Mouse (Mus musculus): ENCODE data around the gene Neu2. TPM values are rescaled to one million over a fixed set of nuclear protein-coding genes. Genes with fewer than 3 reads are reported as not detected.

Gene Neu2
- polyA plus RNA-seq, 1 experiment: 0.29 TPM

GRCm38 (mm10) chr1:87639724-87640123 lies 130.0 kb downstream of the Neu2 start:
- peaks cover 18% of the 10 kb centered on the region for H3K36me3 ChIP-seq (ENCODE audit: control insufficient read depth, insufficient read depth, low read length)
- TF ChIP-seq CTCF (IDR thresholded peaks at IDR 0.05; ENCODE audit: extremely low read depth, insufficient read depth, insufficient read length, insufficient replicate concordance) (no peak), POLR2A (IDR thresholded peaks at IDR 0.05; ENCODE audit: low read depth, low read length) (no peak)
- H3K27me3 ChIP-seq (ENCODE audit: control insufficient read depth, insufficient read depth, low read length): no peaks in the 10 kb centered on the region
- H3K4me1 ChIP-seq (ENCODE audit: control insufficient read depth, insufficient read depth, insufficient read length): peaks cover 45% of the 10 kb centered on the region
- H3K27ac ChIP-seq (ENCODE audit: insufficient read depth, low read length): peak overlapping the region; percentile 91
- no peak overlapping the region for H3K4me3 ChIP-seq (ENCODE audit: extremely low read depth, insufficient read depth, insufficient read length)
- no peak for DNase-seq (ENCODE audit: low read depth in 1 of 2, low spot score in 2 of 2)
- WGBS: 39% methylated on average over 8 of the region's 8 CpGs

- 8% methylated on average over 17 of the region's 17 CpGs for WGBS
- Histone ChIP-seq H3K36me3 (ENCODE audit: control insufficient read depth, insufficient read depth, low read length) (peaks cover 15% of the 10 kb centered on the region), H3K27ac (ENCODE audit: insufficient read depth, low read length) (peak overlapping the region; percentile 91), H3K4me1 (ENCODE audit: control insufficient read depth, insufficient read depth, insufficient read length) (peaks cover 44% of the 10 kb centered on the region), H3K4me3 (ENCODE audit: extremely low read depth, insufficient read depth, insufficient read length) (no peak overlapping the region), H3K27me3 (ENCODE audit: control insufficient read depth, insufficient read depth, low read length) (no peaks in the 10 kb centered on the region)
- no peak for TF ChIP-seq POLR2A (IDR thresholded peaks at IDR 0.05; ENCODE audit: low read depth, low read length)
- TF ChIP-seq CTCF (IDR thresholded peaks at IDR 0.05; ENCODE audit: extremely low read depth, insufficient read depth, insufficient read length, insufficient replicate concordance): no peak
- peak in 1 of 2 experiments; percentile 41 for DNase-seq (ENCODE audit: low read depth in 1 of 2, low spot score in 2 of 2)
Observed at GRCm38 (mm10) chr1:87640165-87640661, 130.5 kb downstream of the Neu2 start.

DNA sequence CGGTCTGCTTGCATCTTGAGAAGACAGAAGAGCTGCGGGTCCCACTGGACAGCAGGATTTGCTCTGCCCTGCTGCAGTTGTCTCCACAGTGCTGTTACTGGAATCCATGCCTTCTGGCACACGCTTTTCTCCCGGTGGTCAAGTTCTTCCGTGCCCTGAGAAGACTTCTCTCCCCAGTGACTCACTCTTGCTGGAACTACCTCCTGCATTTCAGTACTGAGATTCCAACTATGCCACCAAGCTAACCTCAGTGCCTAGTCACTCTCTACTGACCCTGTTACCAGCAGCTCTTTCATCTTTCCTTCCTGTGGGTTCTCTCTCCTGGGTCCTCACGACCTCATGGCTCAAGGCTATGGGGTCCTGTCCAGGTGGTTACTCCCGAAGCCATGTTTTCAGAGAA lies 133.3 kb downstream of the Neu2 start:
- H3K36me3 ChIP-seq (ENCODE audit: control insufficient read depth, insufficient read depth, low read length): peaks cover 15% of the 10 kb centered on the region
- H3K27ac ChIP-seq (ENCODE audit: insufficient read depth, low read length): no peak overlapping the region
- H3K4me1 ChIP-seq (ENCODE audit: control insufficient read depth, insufficient read depth, insufficient read length): peaks cover 30% of the 10 kb centered on the region
- no peak overlapping the region for H3K4me3 ChIP-seq (ENCODE audit: extremely low read depth, insufficient read depth, insufficient read length)
- WGBS: 77% methylated on average over 7 of the region's 7 CpGs
- H3K27me3 ChIP-seq (ENCODE audit: control insufficient read depth, insufficient read depth, low read length): no peaks in the 10 kb centered on the region
- TF ChIP-seq CTCF (IDR thresholded peaks at IDR 0.05; ENCODE audit: extremely low read depth, insufficient read depth, insufficient read length, insufficient replicate concordance) (no peak), POLR2A (IDR thresholded peaks at IDR 0.05; ENCODE audit: low read depth, low read length) (no peak)
- no peak for DNase-seq (ENCODE audit: low read depth in 1 of 2, low spot score in 2 of 2)

DNA sequence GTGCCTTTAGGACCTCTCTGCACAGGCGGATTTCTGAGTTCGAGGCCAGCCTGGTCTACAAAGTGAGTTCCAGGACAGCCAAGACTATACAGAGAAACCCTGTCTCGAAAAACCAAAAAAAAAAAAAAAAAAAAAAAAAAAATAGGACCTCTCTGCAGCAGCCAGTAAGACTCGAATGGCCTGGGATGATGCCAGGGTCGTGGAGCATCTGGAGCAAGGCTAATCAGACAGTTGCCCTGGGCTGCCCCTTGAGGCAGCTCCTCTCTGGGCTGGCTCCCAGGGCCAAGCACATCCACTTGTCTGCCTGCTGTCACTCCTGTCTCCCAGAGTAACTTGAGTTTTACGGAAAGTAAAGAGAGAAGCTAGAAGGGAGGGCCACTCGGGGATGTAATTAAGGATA lies 135.4 kb downstream of the Neu2 start:
- Histone ChIP-seq H3K4me3 (ENCODE audit: extremely low read depth, insufficient read depth, insufficient read length) (no peak overlapping the region), H3K27ac (ENCODE audit: insufficient read depth, low read length) (no peak overlapping the region), H3K27me3 (ENCODE audit: control insufficient read depth, insufficient read depth, low read length) (no peaks in the 10 kb centered on the region), H3K36me3 (ENCODE audit: control insufficient read depth, insufficient read depth, low read length) (peaks cover 15% of the 10 kb centered on the region), H3K4me1 (ENCODE audit: control insufficient read depth, insufficient read depth, insufficient read length) (peaks cover 28% of the 10 kb centered on the region)
- TF ChIP-seq POLR2A (IDR thresholded peaks at IDR 0.05; ENCODE audit: low read depth, low read length): no peak
- TF ChIP-seq CTCF (IDR thresholded peaks at IDR 0.05; ENCODE audit: extremely low read depth, insufficient read depth, insufficient read length, insufficient replicate concordance): no peak
- WGBS: 80% methylated on average over 7 of the region's 7 CpGs
- no peak for DNase-seq (ENCODE audit: low read depth in 1 of 2, low spot score in 2 of 2)

DNA sequence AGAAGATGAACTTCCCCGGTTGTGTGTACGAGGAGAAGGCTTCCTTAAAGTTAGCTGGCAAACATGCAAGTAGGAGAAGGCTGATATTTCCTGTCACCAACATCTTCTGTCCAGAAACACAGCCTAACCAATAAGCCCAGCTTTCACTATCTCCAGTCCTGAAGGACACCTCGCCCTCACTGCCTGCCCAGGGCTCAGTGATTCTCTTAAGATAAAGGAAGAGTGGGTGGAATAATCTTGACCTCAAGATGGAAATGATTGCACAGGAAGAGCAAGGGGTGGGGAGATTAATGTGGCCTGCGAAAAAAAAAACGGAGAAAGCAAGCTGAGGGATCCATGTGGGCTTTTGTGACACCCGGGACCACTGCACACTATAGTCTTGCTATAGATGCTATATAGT lies 136.1 kb downstream of the Neu2 start:
- Histone ChIP-seq H3K36me3 (ENCODE audit: control insufficient read depth, insufficient read depth, low read length) (peaks cover 15% of the 10 kb centered on the region), H3K27ac (ENCODE audit: insufficient read depth, low read length) (no peak overlapping the region), H3K27me3 (ENCODE audit: control insufficient read depth, insufficient read depth, low read length) (no peaks in the 10 kb centered on the region), H3K4me3 (ENCODE audit: extremely low read depth, insufficient read depth, insufficient read length) (no peak overlapping the region), H3K4me1 (ENCODE audit: control insufficient read depth, insufficient read depth, insufficient read length) (peaks cover 25% of the 10 kb centered on the region)
- TF ChIP-seq CTCF (IDR thresholded peaks at IDR 0.05; ENCODE audit: extremely low read depth, insufficient read depth, insufficient read length, insufficient replicate concordance) (no peak), POLR2A (IDR thresholded peaks at IDR 0.05; ENCODE audit: low read depth, low read length) (no peak)
- WGBS: 37% methylated on average over 6 of the region's 6 CpGs
- DNase-seq (ENCODE audit: low read depth in 1 of 2, low spot score in 2 of 2): no peak

Other genes starting within 250 kb of the Neu2 start
- gene Efhd1, start 245.5 kb upstream of the Neu2 start, polyA plus RNA-seq (2012; rRNA removed): 26.0 and 28.0 TPM in 2 replicates
- 22.3 and 22.8 TPM in 2 replicates for gene Gigyf2, start 182.9 kb upstream of the Neu2 start, polyA plus RNA-seq (2012; rRNA removed)
- not detected in 2 replicates for gene Kcnj13, start 115.2 kb upstream of the Neu2 start, polyA plus RNA-seq (2012; rRNA removed)
- gene Snorc, start 39.6 kb upstream of the Neu2 start, polyA plus RNA-seq (2012; rRNA removed): not detected in 2 replicates
- 0.09 and 0.22 TPM in 2 replicates for gene Ngef, start 64.0 kb downstream of the Neu2 start, polyA plus RNA-seq (2012; rRNA removed)
- 204 and 282 TPM in 2 replicates for gene Inpp5d, start 110.4 kb downstream of the Neu2 start, polyA plus RNA-seq (2012; rRNA removed)
- gene Atg16l1, start 246.0 kb downstream of the Neu2 start, polyA plus RNA-seq (2012; rRNA removed): 17.8 and 18.7 TPM in 2 replicates